Mouse (Mus musculus) MEL (cell line): ENCODE measurements around the gene Gm20388. TPM values are rescaled to one million over a fixed set of nuclear protein-coding genes. Genes with fewer than 3 reads are reported as not detected.
A peak's percentile ranks its signal among the peaks of the same experiment; 100 is the strongest.

Experiments
- DNase-seq: peaks from one replicate; pipeline ENCODE4 v3.0.0; 2011; ENCODE audit warnings: low read depth, low spot score
- H3K27ac ChIP-seq: 2 replicates; pipeline ENCODE4 v1.5.1; 2012; ENCODE audit warnings: low read depth, mild to moderate bottlenecking, control low read depth, low read length, moderate library complexity; ENCODE audit not compliant: control insufficient read depth
- H3K27me3 ChIP-seq, 2 experiments: fragments of 150-350 bp in 1 of 2; sonication (generic) in 1 of 2; 2 replicates each; pipeline ENCODE4 v1.6.1; 2012; ENCODE audit warnings: low read length in 2 of 2, mild to moderate bottlenecking in 2 of 2, improper control_type of control experiment in 1 of 2, moderate library complexity in 1 of 2; ENCODE audit not compliant: insufficient read depth in 2 of 2, control insufficient read depth in 1 of 2
- H3K36me3 ChIP-seq, 2 experiments: 2 replicates each; pipeline ENCODE4 v1.6.1; 2012 to 2014; ENCODE audit warnings: low read length in 2 of 2, improper control_type of control experiment in 1 of 2, inconsistent platforms in 1 of 2, mild to moderate bottlenecking in 1 of 2; ENCODE audit not compliant: insufficient read depth in 2 of 2, control insufficient read depth in 1 of 2
- H3K4me1 ChIP-seq, 2 experiments: fragments of 150-350 bp in 1 of 2; sonication (generic) in 1 of 2; 2 replicates each; pipeline ENCODE4 v1.6.1; 2012; ENCODE audit warnings: low read length in 2 of 2, improper control_type of control experiment in 1 of 2, mild to moderate bottlenecking in 1 of 2; ENCODE audit not compliant: insufficient read depth in 2 of 2, control insufficient read depth in 1 of 2
- H3K4me3 ChIP-seq, 2 experiments: fragments of 150-350 bp in 1 of 2; sonication (generic) in 1 of 2; 2 replicates each; pipeline ENCODE4 v1.5.1; 2012; ENCODE audit warnings: low read depth in 2 of 2, low read length in 2 of 2, mild to moderate bottlenecking in 2 of 2, moderate library complexity in 2 of 2, control low read depth in 1 of 2, improper control_type of control experiment in 1 of 2; ENCODE audit not compliant: control insufficient read depth in 1 of 2, insufficient read depth in 1 of 2
- H3K79me2 ChIP-seq: 2 replicates; pipeline ENCODE4 v1.6.1; 2012; ENCODE audit warnings: mild to moderate bottlenecking, low read length, moderate library complexity; ENCODE audit not compliant: control insufficient read depth, poor library complexity, insufficient read depth
- H3K9ac ChIP-seq: 2 replicates; pipeline ENCODE4 v1.6.1; 2012; ENCODE audit warnings: low read depth, mild to moderate bottlenecking, control low read depth, low read length, moderate library complexity; ENCODE audit not compliant: control insufficient read depth, poor library complexity, severe bottlenecking
- H3K9me3 ChIP-seq: fragments of 150-350 bp; sonication (generic); replicated peaks from 2 replicates; pipeline ENCODE4 v1.6.1; 2012; ENCODE audit warnings: mild to moderate bottlenecking, low read length, improper control_type of control experiment, moderate library complexity; ENCODE audit not compliant: insufficient read depth
- BHLHE40 ChIP-seq: IDR thresholded peaks from 2 replicates; pipeline ENCODE4 v1.6.1; 2012; ENCODE audit warnings: low read depth, mild to moderate bottlenecking, inconsistent platforms, low read length, improper control_type of control experiment, borderline replicate concordance
- ELF1 ChIP-seq: IDR thresholded peaks from 2 replicates; pipeline ENCODE4 v1.6.1; 2014; ENCODE audit warnings: low read depth, mild to moderate bottlenecking, inconsistent platforms, low read length, improper control_type of control experiment, moderate library complexity
- EP300 ChIP-seq, 2 experiments: IDR thresholded peaks; 2 replicates each; pipeline ENCODE4 v1.6.1; 2011; ENCODE audit warnings: improper control_type of control experiment in 2 of 2, low read length in 2 of 2, low read depth in 1 of 2, mild to moderate bottlenecking in 1 of 2
- ETS1 ChIP-seq: IDR thresholded peaks from 2 replicates; pipeline ENCODE4 v1.6.1; 2012; ENCODE audit warnings: low read depth, mild to moderate bottlenecking, inconsistent platforms, low read length, improper control_type of control experiment, moderate library complexity
- GABPA ChIP-seq: IDR thresholded peaks from 2 replicates; pipeline ENCODE4 v1.6.1; 2012; ENCODE audit warnings: low read depth, mild to moderate bottlenecking, inconsistent platforms, low read length, improper control_type of control experiment, moderate library complexity
- GATA1 ChIP-seq: IDR thresholded peaks from 2 replicates; pipeline ENCODE4 v1.6.1; 2011; ENCODE audit warnings: low read depth, low read length, improper control_type of control experiment
- JUND ChIP-seq: IDR thresholded peaks from 2 replicates; pipeline ENCODE4 v1.6.1; 2011; ENCODE audit warnings: low read depth, mild to moderate bottlenecking, improper control_type of control experiment, low read length
- KAT2A ChIP-seq: conservative IDR thresholded peaks from 2 replicates; pipeline ENCODE4 v1.6.1; 2012; ENCODE audit warnings: low read depth, low read length, improper control_type of control experiment, inconsistent platforms
- MEF2A ChIP-seq: IDR thresholded peaks from 2 replicates; pipeline ENCODE4 v1.6.1; 2014; ENCODE audit warnings: low read depth, mild to moderate bottlenecking, inconsistent platforms, low read length, improper control_type of control experiment; ENCODE audit not compliant: poor library complexity, insufficient replicate concordance, severe bottlenecking; ENCODE audit errors: extremely low read depth
- MXI1 ChIP-seq: IDR thresholded peaks from 2 replicates; pipeline ENCODE4 v1.6.1; 2011; ENCODE audit warnings: mild to moderate bottlenecking, low read depth, low read length, improper control_type of control experiment
- MYC ChIP-seq: IDR thresholded peaks from 2 replicates; pipeline ENCODE4 v1.6.1; 2011; ENCODE audit warnings: low read depth, mild to moderate bottlenecking, low read length, improper control_type of control experiment, moderate library complexity
- POLR2AphosphoS5 ChIP-seq: IDR thresholded peaks from 2 replicates; pipeline ENCODE4 v1.6.1; 2012; ENCODE audit warnings: low read depth, borderline replicate concordance, mild to moderate bottlenecking, inconsistent platforms, low read length, moderate library complexity, mixed read lengths
- SIN3A ChIP-seq: IDR thresholded peaks from 2 replicates; pipeline ENCODE4 v1.6.1; 2012; ENCODE audit warnings: low read length, improper control_type of control experiment, inconsistent platforms
- TAL1 ChIP-seq: IDR thresholded peaks from 2 replicates; pipeline ENCODE4 v1.6.1; 2012; ENCODE audit warnings: mild to moderate bottlenecking, inconsistent platforms, low read length, moderate library complexity, mixed read lengths
- TBP ChIP-seq: IDR thresholded peaks from 2 replicates; pipeline ENCODE4 v1.8.0; 2011; ENCODE audit warnings: low read depth, low read length, improper control_type of control experiment
- TCF12 ChIP-seq: IDR thresholded peaks from 2 replicates; pipeline ENCODE4 v1.6.1; 2014; ENCODE audit warnings: low read depth, mild to moderate bottlenecking, inconsistent platforms, low read length, improper control_type of control experiment, moderate library complexity
- USF2 ChIP-seq, 2 experiments: IDR thresholded peaks; 2 replicates each; pipeline ENCODE4 v1.6.1; 2011 to 2012; ENCODE audit warnings: improper control_type of control experiment in 2 of 2, low read length in 2 of 2, borderline replicate concordance in 1 of 2, inconsistent platforms in 1 of 2, low read depth in 1 of 2, mild to moderate bottlenecking in 1 of 2; ENCODE audit not compliant: insufficient read depth in 1 of 2
- ZNF384 ChIP-seq: IDR thresholded peaks from 2 replicates; pipeline ENCODE4 v1.6.1; 2012; ENCODE audit warnings: low read depth, mild to moderate bottlenecking, inconsistent platforms, low read length, improper control_type of control experiment
- polyA plus RNA-seq, 2 experiments: library from polyadenylated mRNA; stranded (reverse) in 1 of 2; unstranded in 1 of 2; fragments of >175 nt in 1 of 2; fragments of >200 nt in 1 of 2; gene quantifications; 2 replicates each; pipeline versions ENCODE4 v1.2.1 to v1.2.4; 2012; ENCODE audit warnings: low replicate concordance in 2 of 2, low read depth in 1 of 2; ENCODE audit not compliant: insufficient read length in 2 of 2, insufficient read depth in 1 of 2, missing spikeins in 1 of 2
- total RNA-seq: library from RNA; depleted of rRNA; stranded (reverse); fragments of 300-350 nt; gene quantifications from 2 replicates; pipeline ENCODE4 v1.2.3, GENCODE M21; 2012

The Gm20388 gene
- total and polyA plus RNA-seq, 3 experiments = 11.1 to 17.8 TPM; not detected in 1

- peak; percentile 30; the same call in 1 of the 2 replicates for TF ChIP-seq BHLHE40
Measured at GRCm38 (mm10) chr8:121585159-121585825, 1674.7 kb downstream of the Gm20388 start (continued).

GRCm38 (mm10) chr8:121588750-121589149 is 1678.1 kb downstream of the Gm20388 start:
- Histone ChIP-seq H3K4me3 (no peak overlapping the region), H3K4me1 (peaks cover 10 to 32% of the 10 kb centered on the region in 2 experiments)
- peak; percentile 74 for DNase-seq

GRCm38 (mm10) chr8:121589205-121589726 is 1678.6 kb downstream of the Gm20388 start:
- Histone ChIP-seq H3K27me3 (no peaks in the 10 kb centered on the region), H3K79me2 (peaks cover 27% of the 10 kb centered on the region), H3K9ac (peak overlapping the region; percentile 60), H3K4me3 (peak overlapping the region in 1 of 2 experiments; percentile 50; a peak in 2 of 4 replicates), H3K9me3 (no peaks in the 10 kb centered on the region), H3K36me3 (peaks cover 0 to 25% of the 10 kb centered on the region in 2 experiments; a peak in 2 of 4 replicates), H3K27ac (peak overlapping the region; percentile 49), H3K4me1 (peaks cover 10 to 32% of the 10 kb centered on the region in 2 experiments)
- peak; percentile 38 for DNase-seq
- TF ChIP-seq TAL1 (peak; percentile 11; the same call in 1 of the 2 replicates), ELF1 (no peak), JUND (no peak), MXI1 (no peak), ZNF384 (no peak), GATA1 (no peak), EP300 (IDR thresholded peaks at IDR 0.05; ENCODE audit: low read depth in 1 of 2, low read length in 2 of 2) (0 out of 4 replicates have a peak, but pooled peaks of 1 of the 2 experiments have one; percentile 27), ETS1 (peak; percentile 29; the same call in 1 of the 2 replicates), KAT2A (no peak), GABPA (no peak)

More at GRCm38 (mm10) chr8:121588750-121589149, 1678.1 kb downstream of the Gm20388 start:
- Histone ChIP-seq H3K9ac (no peak overlapping the region; the same call in 1 of the 2 replicates), H3K27ac (peak overlapping the region; percentile 49), H3K36me3 (peaks cover 0 to 25% of the 10 kb centered on the region in 2 experiments; a peak in 2 of 4 replicates), H3K79me2 (peaks cover 27% of the 10 kb centered on the region)
- TF ChIP-seq TAL1 (peak; percentile 91), EP300 (IDR thresholded peaks at IDR 0.05; ENCODE audit: low read depth in 1 of 2, low read length in 2 of 2) (peak; percentile 71 to 73), TCF12 (peak; percentile 84), MYC (0 out of 2 replicates have a peak, but pooled peaks have one; percentile 37), GATA1 (peak; percentile 79), POLR2AphosphoS5 (no peak), ETS1 (peak; percentile 45; the same call in 1 of the 2 replicates), MEF2A (no peak), USF2 (IDR thresholded peaks at IDR 0.05; ENCODE audit: borderline replicate concordance in 1 of 2, insufficient read depth in 1 of 2, low read depth in 1 of 2, low read length in 2 of 2) (no peak), ZNF384 (0 out of 2 replicates have a peak, but pooled peaks have one; percentile 24), TBP (peak; percentile 30; the same call in 1 of the 2 replicates), SIN3A (0 out of 2 replicates have a peak, but pooled peaks have one; percentile 18), MXI1 (peak; percentile 19; the same call in 1 of the 2 replicates), KAT2A (no peak)
- TF ChIP-seq, all 39 proteins: peak for 10
- no peaks in the 10 kb centered on the region for H3K27me3 ChIP-seq
- no peaks in the 10 kb centered on the region for H3K9me3 ChIP-seq
